Mouse (Mus musculus) hindlimb bud, embryonic 11.5 days (tissue): Measurements from ENCODE around the gene Zbtb16.

ENCODE experiments used
- DNase-seq: peaks from one replicate; pipeline ENCODE4 v3.0.0-alpha.2; 2012; ENCODE audit warnings: low read depth, low spot score; ENCODE audit errors: extremely low spot score

Gene Zbtb16

DNA sequence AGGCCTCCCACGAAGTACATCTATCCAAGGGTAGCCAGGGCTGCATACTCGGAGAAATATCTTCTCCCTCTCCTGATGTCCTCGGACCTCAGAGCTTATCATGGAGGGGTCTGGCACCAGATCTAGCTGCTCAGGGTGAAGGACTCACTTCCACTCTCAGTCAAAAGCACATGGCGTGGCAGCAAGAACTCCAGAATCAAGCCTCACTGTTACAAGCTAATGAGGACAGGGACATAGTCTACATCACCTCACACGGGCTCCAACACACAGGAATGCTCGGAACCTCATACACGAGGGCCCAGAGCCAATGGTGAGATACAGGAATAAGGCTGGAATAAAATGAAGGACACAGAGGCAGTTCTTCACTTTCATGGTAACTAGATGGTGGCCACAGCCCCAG is 7.2 kb downstream of the Zbtb16 start:
- no peak for DNase-seq

DNA sequence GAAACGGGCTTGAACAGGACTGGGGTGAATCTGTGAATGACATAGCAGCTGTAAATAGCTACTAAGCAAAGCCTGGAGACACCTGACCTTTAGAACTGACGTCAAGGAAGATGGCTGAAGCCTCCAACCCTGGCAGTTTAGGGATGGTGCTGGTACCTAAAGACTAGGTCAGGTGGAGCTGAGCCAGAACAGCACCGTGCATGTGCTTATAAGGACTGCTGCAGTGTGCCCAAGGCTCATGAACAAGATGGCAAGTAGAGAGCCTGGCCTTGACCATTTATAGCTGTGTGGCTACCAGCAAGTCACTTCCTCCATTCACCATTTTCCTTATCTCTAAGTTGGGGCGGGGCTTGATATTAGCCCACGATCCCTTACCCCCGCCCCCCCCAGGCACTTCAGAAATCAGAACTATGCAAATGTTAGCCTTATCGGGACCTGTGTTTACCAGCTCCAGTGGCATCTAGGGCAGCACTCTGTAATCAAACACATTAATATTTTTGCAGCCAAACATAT is 9.6 kb downstream of the Zbtb16 start:
- no peak for DNase-seq

GRCm38 (mm10) chr9:48824533-48825130 is 11.4 kb downstream of the Zbtb16 start:
- DNase-seq, result no peak

DNA sequence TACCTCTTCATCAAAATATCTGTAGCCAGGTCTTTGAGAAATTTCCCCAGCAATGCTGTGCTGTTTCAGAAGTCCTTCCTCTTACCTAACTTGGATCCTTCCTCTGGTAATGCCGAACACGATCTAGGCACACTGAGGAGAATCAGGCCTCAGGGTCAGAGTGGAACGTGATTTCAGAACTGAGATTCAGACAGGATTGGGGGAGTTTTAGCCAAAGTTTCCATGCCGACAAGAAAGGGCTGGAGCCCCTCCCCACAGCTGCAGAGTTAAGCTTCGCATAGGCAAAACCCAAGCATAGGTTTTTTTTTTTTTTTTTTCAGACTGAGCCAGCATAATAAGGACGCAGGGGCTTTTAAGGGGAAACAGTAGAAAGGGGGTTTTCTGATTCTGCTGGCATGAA is 12.2 kb downstream of the Zbtb16 start:
- DNase-seq, result no peak

- no peak for DNase-seq
These were observed 12.7 kb downstream of the Zbtb16 start for GRCm38 (mm10) chr9:48823319-48823705.

- peak; percentile 88 for DNase-seq
These were observed 13.3 kb downstream of the Zbtb16 start for GRCm38 (mm10) chr9:48822586-48823318.

GRCm38 (mm10) chr9:48821916-48822585 is 14.0 kb downstream of the Zbtb16 start:
- no peak for DNase-seq

GRCm38 (mm10) chr9:48821431-48821830 is 14.6 kb downstream of the Zbtb16 start:
- no peak for DNase-seq

- DNase-seq, result no peak
These were observed 15.2 kb downstream of the Zbtb16 start for GRCm38 (mm10) chr9:48820791-48821190.

GRCm38 (mm10) chr9:48819695-48820094 is 16.3 kb downstream of the Zbtb16 start:
- DNase-seq, result no peak

DNA sequence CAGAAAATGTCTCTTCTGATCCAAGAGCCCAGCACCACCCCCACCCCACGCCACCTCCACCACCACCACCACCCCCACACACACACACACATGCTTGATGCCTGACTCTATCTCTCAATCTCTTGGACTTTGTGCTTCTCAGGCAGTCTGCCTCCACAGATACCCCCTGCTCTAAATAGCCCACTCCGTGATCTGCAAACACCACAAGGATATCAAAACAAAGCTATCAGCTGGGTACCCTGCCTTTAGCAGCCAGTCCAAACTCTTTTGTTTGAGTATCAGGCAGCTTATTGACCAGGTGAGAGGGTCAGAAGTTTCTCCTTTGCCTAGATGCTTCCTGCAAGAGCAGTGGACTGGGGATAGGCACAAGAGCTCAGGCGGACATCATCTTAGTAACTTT is 16.9 kb downstream of the Zbtb16 start:
- DNase-seq, result no peak

DNA sequence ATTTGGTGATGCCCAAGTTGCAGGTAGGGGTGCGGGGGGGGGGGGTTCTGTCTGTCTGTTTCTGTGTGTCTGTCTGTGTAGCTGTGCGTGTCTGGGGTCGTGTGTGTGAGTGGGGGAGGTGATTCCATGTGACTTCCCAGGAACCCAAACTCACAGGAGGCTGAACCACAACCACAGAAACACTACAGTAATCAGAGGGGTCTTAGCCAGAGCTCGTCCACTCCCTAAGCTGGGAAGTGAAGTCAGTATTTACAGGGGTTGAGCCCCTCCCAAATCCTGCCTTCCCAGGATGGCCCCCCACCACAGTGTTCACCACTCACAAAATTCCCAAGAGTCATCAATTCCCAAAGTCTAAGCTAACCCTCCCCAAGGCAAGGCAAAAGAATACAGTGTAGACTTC is 18.1 kb downstream of the Zbtb16 start:
- DNase-seq, result no peak

GRCm38 (mm10) chr9:48817399-48817793 is 18.6 kb downstream of the Zbtb16 start:
- DNase-seq, result no peak

DNA sequence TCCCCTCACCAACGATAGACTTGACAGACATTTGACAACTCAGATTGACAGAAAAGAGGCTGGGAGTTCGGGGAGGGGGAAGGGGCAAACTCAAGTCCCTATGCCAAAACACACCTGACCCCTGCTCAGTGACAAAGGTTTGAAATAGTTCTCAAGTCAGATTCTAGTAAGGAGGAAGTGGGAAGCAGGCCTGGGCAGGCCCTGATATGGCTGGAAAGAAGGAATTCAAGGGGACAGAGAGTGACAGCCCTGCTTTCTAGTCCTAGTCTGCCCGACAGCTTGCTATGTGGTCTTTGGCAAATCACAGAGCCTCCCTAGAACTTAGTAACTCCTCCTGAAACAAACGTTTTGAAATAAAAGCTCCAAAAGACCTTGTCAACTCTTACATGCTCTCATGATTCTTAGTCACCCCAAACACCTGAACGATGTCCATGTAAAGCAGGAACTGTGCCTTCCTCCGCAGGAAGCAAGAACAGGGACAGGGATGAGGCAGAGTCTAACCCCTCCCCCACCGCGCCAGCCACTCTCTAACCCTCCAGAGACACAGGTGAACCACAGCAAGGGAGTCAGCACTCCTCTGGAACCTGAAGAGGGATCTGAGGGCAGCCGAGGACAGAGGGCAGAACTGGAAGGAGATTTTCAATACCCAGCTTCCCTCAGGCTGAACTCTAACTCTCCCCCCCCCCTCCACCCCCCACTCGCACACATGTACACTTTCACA is 19.2 kb downstream of the Zbtb16 start:
- no peak for DNase-seq

DNA sequence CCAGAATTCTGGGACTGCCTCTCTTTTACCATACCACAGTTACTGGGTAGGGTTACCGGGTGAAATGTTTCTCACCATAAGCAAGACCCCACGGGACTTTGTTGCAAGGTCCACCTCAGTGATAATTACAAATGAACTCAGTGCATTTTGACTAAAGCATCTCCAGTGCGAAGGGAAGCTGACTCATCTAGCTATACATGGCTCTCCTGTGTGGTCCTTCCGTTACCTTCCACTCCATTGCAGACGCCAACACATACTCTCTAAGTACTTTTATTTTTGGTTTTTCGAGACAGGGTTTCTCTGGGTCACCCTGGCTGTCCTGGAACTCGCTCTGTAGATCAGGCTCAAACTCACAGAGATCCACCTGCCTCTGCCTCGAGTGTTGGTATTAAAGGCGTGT is 19.9 kb downstream of the Zbtb16 start:
- DNase-seq, result no peak

- DNase-seq, result no peak
These were observed 21.0 kb downstream of the Zbtb16 start for GRCm38 (mm10) chr9:48814881-48815495.

GRCm38 (mm10) chr9:48813960-48814880 is 21.8 kb downstream of the Zbtb16 start:
- no peak for DNase-seq

DNA sequence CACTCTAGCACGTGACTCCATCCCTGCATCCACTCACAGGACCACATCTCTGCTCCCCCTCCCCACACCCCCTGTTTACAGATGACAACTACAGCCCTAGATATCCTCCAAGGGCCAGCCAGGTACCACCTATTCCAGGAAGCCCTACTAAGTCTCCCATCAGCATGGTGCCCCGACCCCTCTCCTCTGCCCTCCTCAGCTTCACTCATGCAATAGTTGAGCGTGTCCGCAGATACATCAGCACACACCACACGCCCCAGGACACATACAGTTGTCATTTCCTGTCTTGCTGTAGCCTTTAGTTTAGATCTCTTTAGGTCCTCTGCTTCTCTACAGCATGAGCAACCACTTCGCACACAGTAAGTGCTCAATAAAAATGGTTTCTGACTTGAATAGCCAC is 23.7 kb downstream of the Zbtb16 start:
- no peak for DNase-seq

DNA sequence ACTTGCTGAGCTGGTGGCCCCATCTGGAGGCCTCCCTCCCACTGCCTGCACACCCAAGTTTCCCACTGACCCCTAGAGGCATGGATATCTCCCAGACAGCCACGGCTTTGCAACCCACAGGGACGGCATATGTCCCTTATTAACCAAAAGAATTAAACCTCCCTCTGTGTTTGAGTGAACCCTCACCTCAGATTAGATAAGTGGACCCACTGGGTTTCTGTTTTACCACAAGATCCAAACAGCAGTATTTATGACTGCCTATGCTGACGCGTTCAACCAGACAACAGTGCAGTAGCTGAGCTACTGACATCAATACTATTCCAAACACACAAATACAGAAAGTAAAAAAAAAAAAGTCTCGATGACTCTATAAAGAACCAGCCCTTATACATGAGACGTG is 29.4 kb downstream of the Zbtb16 start:
- no peak for DNase-seq

DNA sequence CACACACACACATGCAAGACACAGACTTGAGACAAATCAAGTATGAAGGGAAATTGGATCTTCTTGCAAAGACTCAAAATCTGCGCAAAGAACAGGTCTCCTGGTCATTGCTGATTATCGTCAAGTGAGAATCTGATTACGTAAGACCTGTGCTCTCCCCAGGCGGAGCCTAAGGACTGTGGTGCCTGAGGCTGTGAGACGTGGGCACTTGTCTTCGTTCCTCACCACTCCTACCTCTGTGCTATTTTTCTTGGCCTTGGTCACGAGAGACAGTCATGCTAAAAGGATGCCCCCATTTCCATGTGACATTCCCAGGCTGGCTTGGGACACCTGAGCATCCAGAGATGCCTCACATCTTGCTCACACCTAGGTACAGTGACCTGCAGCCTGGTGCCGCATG is 30.2 kb downstream of the Zbtb16 start:
- DNase-seq, result no peak
